Mouse (Mus musculus) heart, embryonic 15.5 days (tissue): Measurements from ENCODE around the gene Nr4a3. TPM values are rescaled to one million over a fixed set of nuclear protein-coding genes. Genes with fewer than 3 reads are reported as not detected.

Source experiments
- ATAC-seq: fragments of 200-750 bp; cut with Nextera tagmentation; replicated peaks from 2 replicates; pipeline ENCODE4 v1.8.0; 2017; ENCODE audit warnings: low read depth, moderate TSS enrichment; ENCODE audit not compliant: insufficient number of reproducible peaks, insufficient read depth, low FRiP score
- H3K27ac ChIP-seq: fragments of 300-500 bp; sonication (generic); 2 replicates; pipeline ENCODE4 v1.5.1; 2015; ENCODE audit warnings: mild to moderate bottlenecking, inconsistent platforms
- H3K27me3 ChIP-seq: fragments of 300-500 bp; sonication (generic); 2 replicates; pipeline ENCODE4 v1.6.1; 2015; ENCODE audit warnings: inconsistent platforms
- H3K36me3 ChIP-seq: fragments of 300-500 bp; sonication (generic); 2 replicates; pipeline ENCODE4 v1.6.1; 2015; ENCODE audit warnings: mild to moderate bottlenecking, inconsistent platforms
- H3K4me1 ChIP-seq: fragments of 300-500 bp; sonication (generic); replicated peaks from 2 replicates; pipeline ENCODE4 v1.6.1; 2015; ENCODE audit warnings: inconsistent platforms
- H3K4me2 ChIP-seq: fragments of 300-500 bp; sonication (generic); 2 replicates; pipeline ENCODE4 v1.6.1; 2015; ENCODE audit warnings: inconsistent platforms, mild to moderate bottlenecking, moderate library complexity
- H3K4me3 ChIP-seq: fragments of 300-500 bp; sonication (generic); 2 replicates; pipeline ENCODE4 v1.5.1; 2015; ENCODE audit warnings: mild to moderate bottlenecking, inconsistent platforms
- H3K9ac ChIP-seq: fragments of 300-500 bp; sonication (generic); 2 replicates; pipeline ENCODE4 v1.6.1; 2015; ENCODE audit warnings: mild to moderate bottlenecking, inconsistent platforms
- H3K9me3 ChIP-seq: fragments of 300-500 bp; sonication (generic); replicated peaks from 2 replicates; pipeline ENCODE4 v1.6.1; 2016; ENCODE audit warnings: inconsistent platforms
- WGBS: fragments of 180-500 bp; shearing (Covaris S2); methylation state at CpG from one replicate; pipeline ENCODE4 v1.1.7; 2015; ENCODE audit warnings: mixed read lengths; 5-methylcytosine and 5-hydroxymethylcytosine counted together
- polyA plus RNA-seq: library from polyadenylated mRNA; unstranded; fragments of >200 nt; fragmentation: Nextera tagmentation; extraction: Ambion mirVana; gene quantifications from 2 replicates; pipeline ENCODE4 v1.2.1, GENCODE M21; 2015

The Nr4a3 gene
- polyA plus RNA-seq, 1 experiment from 2014 or later, result 0.20 TPM

DNA sequence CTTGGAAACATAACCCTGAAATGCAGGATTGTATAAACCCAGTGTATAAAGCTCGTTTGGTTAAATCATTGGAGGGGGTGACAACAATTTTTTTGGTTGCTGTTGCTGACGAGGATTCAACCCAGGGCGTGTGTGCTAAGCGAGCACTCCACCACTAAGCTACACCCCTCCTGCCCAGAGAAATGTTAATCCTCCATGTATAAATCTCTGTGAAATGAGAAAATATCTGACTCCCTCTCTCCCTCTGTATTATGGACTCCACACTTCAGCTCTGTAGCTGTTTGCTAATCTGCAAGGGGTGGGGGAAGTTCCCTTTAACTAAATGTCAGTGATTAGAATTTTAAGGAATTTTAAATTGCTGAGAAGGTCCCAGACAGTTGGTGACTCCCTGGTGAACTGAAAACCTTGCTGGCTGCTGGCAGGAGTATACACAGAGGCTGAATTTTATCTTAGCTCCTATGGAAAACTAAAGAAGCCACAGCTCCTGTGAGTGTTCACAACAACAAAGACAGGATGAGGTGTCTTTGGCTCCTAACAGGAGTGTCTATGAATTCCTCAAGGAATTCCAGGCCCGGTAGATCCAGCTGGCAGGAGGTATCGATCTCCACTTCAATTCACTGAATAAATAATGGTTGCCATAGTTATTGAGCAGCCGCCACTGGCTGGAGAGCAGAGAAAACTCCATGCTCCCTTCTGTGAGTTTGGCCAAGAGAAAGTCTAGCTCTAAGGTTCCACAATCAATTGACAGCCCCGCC is 34.5 kb downstream of the Nr4a3 start:
- no peak overlapping the region for H3K9ac ChIP-seq
- H3K27me3 ChIP-seq, result no peaks in the 10 kb centered on the region
- ATAC-seq, result no peak
- no peak overlapping the region for H3K27ac ChIP-seq
- no peaks in the 10 kb centered on the region for H3K9me3 ChIP-seq
- peaks cover 15% of the 10 kb centered on the region; the same call in 1 of the 2 replicates for H3K4me1 ChIP-seq
- WGBS, result 58% methylated on average over 8 of the region's 8 CpGs
- no peak overlapping the region for H3K4me2 ChIP-seq
- no peaks in the 10 kb centered on the region for H3K36me3 ChIP-seq
- no peak overlapping the region for H3K4me3 ChIP-seq

DNA sequence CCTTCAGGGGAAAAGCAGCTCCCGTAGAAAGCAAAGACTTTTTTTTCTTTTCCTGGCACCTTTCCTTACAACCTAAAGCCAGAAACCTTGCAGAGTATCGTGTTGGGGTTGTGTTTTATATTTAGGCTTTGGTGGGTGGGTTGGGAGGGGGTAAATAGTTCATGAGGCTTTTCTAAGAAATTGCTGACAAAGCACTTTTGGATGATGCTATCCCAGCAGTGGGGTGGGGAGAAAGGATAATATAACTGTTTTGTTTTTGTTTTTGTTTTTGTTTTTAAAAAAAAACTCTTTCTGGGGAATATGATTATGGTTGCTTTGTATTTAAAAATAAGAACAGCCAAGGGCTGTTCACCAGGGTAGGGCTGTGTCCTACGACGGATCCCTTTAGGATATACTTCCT is 38.5 kb downstream of the Nr4a3 start:
- Histone ChIP-seq H3K9me3 (no peaks in the 10 kb centered on the region), H3K4me2 (no peak overlapping the region), H3K4me3 (no peak overlapping the region), H3K36me3 (no peaks in the 10 kb centered on the region), H3K4me1 (no peaks in the 10 kb centered on the region), H3K27me3 (no peaks in the 10 kb centered on the region), H3K9ac (no peak overlapping the region), H3K27ac (no peak overlapping the region)
- WGBS, result 81% methylated on average over 4 of the region's 4 CpGs
- no peak for ATAC-seq

DNA sequence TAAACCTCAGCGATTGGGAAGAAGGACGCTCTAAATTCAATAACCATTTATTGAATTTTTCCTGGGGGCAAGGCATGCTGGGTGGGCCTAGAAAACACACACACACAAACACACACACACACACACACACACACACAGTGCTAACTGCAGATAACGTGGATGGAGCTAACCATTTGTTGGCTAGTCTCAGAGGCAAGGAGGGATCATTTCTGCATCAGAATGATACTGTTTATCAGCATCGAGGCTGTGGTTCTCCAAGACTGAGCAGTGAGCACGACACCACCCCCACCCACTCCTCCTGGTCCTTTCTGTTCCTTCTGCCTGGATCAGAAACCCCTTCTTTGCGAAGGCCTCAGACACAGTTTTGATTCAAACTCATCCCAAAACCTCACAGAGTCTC is 41.7 kb downstream of the Nr4a3 start:
- no peaks in the 10 kb centered on the region for H3K36me3 ChIP-seq
- no peaks in the 10 kb centered on the region for H3K4me1 ChIP-seq
- no peak overlapping the region for H3K9ac ChIP-seq
- H3K4me2 ChIP-seq, result no peak overlapping the region
- 61% methylated on average over 6 of the region's 6 CpGs for WGBS
- no peak overlapping the region for H3K27ac ChIP-seq
- no peaks in the 10 kb centered on the region for H3K27me3 ChIP-seq
- no peak overlapping the region for H3K4me3 ChIP-seq
- no peaks in the 10 kb centered on the region for H3K9me3 ChIP-seq
- no peak for ATAC-seq

DNA sequence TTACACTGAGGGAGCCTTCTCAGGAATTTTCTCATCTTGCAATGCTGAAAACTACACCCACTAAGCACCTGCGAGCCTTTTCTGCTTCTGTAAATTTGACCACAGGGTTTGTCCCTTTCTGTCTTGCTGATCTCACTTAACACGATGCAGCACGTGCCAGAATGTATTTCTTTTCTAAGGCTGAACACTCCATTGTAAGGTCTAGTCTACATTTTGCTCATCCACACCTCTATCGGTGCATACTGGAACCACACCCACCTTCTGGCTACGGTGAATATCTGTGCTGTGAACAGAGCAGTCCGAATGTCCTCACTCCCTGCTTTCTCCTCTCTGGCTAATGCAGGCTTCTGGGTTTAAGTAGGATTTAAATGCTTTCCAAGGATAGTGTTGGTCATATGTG is 42.5 kb downstream of the Nr4a3 start:
- no peaks in the 10 kb centered on the region for H3K4me1 ChIP-seq
- no peak overlapping the region for H3K4me3 ChIP-seq
- ATAC-seq, result no peak
- no peak overlapping the region for H3K27ac ChIP-seq
- no peaks in the 10 kb centered on the region for H3K9me3 ChIP-seq
- no peaks in the 10 kb centered on the region for H3K27me3 ChIP-seq
- no peak overlapping the region for H3K9ac ChIP-seq
- 79% methylated on average over 6 of the region's 6 CpGs for WGBS
- H3K36me3 ChIP-seq, result no peaks in the 10 kb centered on the region
- H3K4me2 ChIP-seq, result no peak overlapping the region

DNA sequence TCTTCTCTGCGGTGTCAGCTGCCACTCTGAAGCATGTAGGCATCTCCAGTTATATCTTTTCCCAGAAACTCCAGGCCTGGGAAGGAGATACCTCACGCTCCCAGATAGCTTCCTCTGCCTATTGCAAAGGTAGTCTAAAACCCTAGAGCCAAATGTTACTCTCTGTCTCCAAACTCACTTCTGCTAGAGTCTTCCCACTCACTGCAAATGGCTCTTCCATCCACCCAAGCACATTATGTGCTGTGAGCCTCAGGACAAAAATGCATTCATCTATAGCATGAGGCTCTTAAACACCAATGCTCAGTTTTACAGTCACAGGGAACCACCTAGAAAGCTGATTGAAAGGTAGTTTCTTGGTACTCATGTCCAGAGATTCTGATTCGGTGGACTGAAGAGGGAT is 48.3 kb downstream of the Nr4a3 start:
- no peak overlapping the region for H3K4me3 ChIP-seq
- no peaks in the 10 kb centered on the region for H3K36me3 ChIP-seq
- ATAC-seq, result no peak
- H3K9me3 ChIP-seq, result no peaks in the 10 kb centered on the region
- H3K27me3 ChIP-seq, result no peaks in the 10 kb centered on the region
- 72% methylated on average over 3 of the region's 3 CpGs for WGBS
- H3K27ac ChIP-seq, result no peak overlapping the region
- no peak overlapping the region for H3K9ac ChIP-seq
- no peaks in the 10 kb centered on the region for H3K4me1 ChIP-seq
- no peak overlapping the region for H3K4me2 ChIP-seq

DNA sequence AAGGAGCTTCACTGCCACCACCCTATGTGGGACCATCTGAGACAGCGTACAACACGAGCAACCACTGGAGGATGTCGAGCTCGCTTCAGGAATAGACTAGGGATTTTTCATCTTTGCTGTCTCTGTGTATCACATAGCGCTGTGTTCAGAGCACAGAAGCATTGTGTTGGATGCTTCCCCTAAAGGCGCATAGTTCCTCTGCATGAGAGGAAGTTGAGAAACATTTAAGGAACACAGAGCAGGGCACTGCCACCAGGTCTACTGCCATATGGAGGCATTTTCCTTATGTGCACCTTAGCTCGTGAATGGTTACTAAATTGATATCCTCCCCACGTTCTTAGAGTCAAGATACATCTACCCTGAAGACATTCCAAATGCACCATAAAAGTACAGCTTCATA is 55.3 kb downstream of the Nr4a3 start:
- no peak overlapping the region for H3K9ac ChIP-seq
- H3K36me3 ChIP-seq, result no peaks in the 10 kb centered on the region
- no peak for ATAC-seq
- H3K4me1 ChIP-seq, result no peaks in the 10 kb centered on the region
- H3K4me2 ChIP-seq, result no peak overlapping the region
- no peak overlapping the region for H3K4me3 ChIP-seq
- H3K27me3 ChIP-seq, result no peaks in the 10 kb centered on the region
- 72% methylated on average over 8 of the region's 8 CpGs for WGBS
- no peak overlapping the region for H3K27ac ChIP-seq
- no peaks in the 10 kb centered on the region for H3K9me3 ChIP-seq

DNA sequence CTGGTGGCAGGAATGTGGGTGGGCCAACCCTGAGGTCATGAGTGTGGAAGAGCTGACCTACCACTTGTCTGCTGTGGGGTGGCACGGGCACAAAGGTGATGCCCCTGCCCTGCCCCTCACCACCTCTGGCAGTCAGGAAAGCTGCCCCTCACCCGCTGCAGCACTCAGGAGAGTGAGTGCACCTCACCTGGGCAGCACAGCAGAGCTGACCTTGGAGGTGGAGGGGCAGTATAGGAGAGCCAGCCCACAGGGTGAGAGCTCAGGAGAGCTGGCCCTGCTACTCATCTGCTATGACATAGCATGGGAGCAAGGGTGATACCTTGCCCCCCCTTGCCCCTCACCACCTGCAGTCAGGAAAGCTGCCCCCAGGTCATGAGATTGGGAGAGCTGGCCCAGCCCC is 57.0 kb downstream of the Nr4a3 start:
- Histone ChIP-seq H3K36me3 (no peaks in the 10 kb centered on the region), H3K4me1 (no peaks in the 10 kb centered on the region), H3K9ac (no peak overlapping the region), H3K9me3 (no peaks in the 10 kb centered on the region), H3K4me2 (no peak overlapping the region), H3K27ac (no peak overlapping the region), H3K27me3 (no peaks in the 10 kb centered on the region), H3K4me3 (no peak overlapping the region)
- 0 out of 2 replicates have a peak, but pooled peaks have one; percentile 31 for ATAC-seq
- 72% methylated on average over 2 of the region's 2 CpGs for WGBS

DNA sequence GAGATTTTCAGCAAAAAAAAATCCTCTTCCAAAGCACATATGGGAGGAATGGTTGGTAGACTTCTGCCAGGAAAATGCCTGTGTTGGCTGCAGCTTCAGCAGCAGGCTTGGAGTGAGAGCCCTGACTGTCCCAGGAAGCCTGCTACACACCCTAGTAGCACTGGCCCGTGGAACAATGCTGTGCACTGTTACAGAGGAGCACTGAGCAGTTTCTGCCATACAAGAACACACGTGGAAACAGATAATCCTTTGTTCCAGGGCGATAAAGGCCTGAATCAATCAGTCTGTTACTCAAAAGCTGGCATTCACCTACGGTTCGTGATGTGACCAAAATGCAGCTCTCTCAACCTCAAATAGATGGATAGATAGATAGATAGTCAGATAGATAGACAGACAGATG is 60.4 kb downstream of the Nr4a3 start:
- Histone ChIP-seq H3K9me3 (no peaks in the 10 kb centered on the region), H3K36me3 (no peaks in the 10 kb centered on the region), H3K27ac (no peak overlapping the region), H3K27me3 (no peaks in the 10 kb centered on the region), H3K4me1 (no peaks in the 10 kb centered on the region), H3K4me3 (no peak overlapping the region), H3K9ac (no peak overlapping the region), H3K4me2 (no peak overlapping the region)
- 67% methylated on average over 5 of the region's 5 CpGs for WGBS
- ATAC-seq, result no peak

DNA sequence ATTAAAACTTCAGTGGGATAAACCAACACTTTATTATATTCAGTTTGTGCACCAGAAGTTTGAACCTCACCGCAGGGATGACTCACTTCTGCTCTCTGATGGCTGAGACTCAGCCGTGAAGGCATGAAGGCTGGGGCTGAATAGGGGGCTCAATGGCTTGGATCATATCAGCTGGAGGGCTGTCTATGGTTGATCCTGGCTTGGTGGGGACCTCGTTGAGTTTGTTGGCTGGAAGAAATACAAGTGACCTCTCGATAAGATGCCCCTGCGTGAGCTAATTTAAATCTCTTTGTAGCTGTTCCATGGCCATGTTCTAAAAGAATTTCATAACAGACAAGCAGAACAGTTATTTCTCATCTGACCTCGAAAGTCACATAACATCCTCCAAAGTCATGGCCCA is 62.1 kb downstream of the Nr4a3 start:
- H3K9ac ChIP-seq, result no peak overlapping the region
- 81% methylated on average over 6 of the region's 6 CpGs for WGBS
- no peaks in the 10 kb centered on the region for H3K27me3 ChIP-seq
- no peaks in the 10 kb centered on the region for H3K36me3 ChIP-seq
- no peak overlapping the region for H3K27ac ChIP-seq
- H3K9me3 ChIP-seq, result no peaks in the 10 kb centered on the region
- H3K4me3 ChIP-seq, result no peak overlapping the region
- no peak overlapping the region for H3K4me2 ChIP-seq
- no peak for ATAC-seq
- H3K4me1 ChIP-seq, result no peaks in the 10 kb centered on the region

DNA sequence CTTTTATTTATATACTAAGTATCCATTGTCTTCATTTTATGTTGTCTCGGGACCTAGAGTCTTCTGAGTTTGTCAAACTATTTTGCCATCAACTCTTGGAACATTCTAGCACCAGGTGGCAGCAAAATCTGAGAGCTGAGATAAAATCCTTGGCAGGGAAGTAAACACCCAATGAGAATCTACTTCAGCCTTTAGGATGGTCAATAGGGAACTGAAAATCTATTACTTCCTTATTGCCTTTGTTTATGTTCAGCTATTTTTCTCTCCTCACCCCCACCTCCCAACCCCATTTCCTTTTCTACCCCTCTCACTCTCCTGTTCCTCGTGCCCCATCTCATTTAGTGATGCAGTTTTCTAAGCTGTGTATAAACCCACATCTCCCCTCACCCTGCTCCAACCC is 63.6 kb downstream of the Nr4a3 start:
- no peaks in the 10 kb centered on the region for H3K9me3 ChIP-seq
- no peaks in the 10 kb centered on the region for H3K36me3 ChIP-seq

DNA sequence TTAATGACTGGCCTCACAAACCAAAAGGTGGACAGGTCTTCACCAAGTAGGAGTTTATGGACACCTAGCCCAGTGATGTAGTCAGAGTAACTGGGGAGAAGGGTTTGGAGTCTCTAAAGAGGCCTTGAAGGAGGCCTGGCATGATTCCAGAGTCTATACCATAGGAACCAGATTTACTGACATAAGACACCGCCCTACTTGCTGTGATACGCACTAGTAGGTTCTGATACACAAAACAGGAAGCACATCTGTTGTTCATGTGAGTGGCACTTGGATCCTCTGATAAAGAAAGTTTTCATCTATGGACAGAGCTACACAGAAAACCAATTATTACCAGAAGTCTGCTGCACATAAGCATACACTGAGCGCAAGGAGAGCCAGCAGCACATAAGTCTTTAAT is 65.4 kb downstream of the Nr4a3 start:
- H3K4me3 ChIP-seq, result no peak overlapping the region
- WGBS, result 83% methylated on average over 3 of the region's 3 CpGs
- no peak overlapping the region for H3K27ac ChIP-seq
- H3K36me3 ChIP-seq, result no peaks in the 10 kb centered on the region
- H3K4me2 ChIP-seq, result no peak overlapping the region
- no peaks in the 10 kb centered on the region for H3K4me1 ChIP-seq
- H3K27me3 ChIP-seq, result no peaks in the 10 kb centered on the region
- no peak for ATAC-seq
- H3K9ac ChIP-seq, result no peak overlapping the region
- no peaks in the 10 kb centered on the region for H3K9me3 ChIP-seq

More for the DNA sequence above, 63.6 kb downstream of the Nr4a3 start:
- 64% methylated on average over 2 of the region's 2 CpGs for WGBS
- no peak overlapping the region for H3K27ac ChIP-seq
- no peaks in the 10 kb centered on the region for H3K27me3 ChIP-seq
- no peak for ATAC-seq
- H3K9ac ChIP-seq, result no peak overlapping the region
- H3K4me2 ChIP-seq, result no peak overlapping the region
- no peak overlapping the region for H3K4me3 ChIP-seq
- H3K4me1 ChIP-seq, result no peaks in the 10 kb centered on the region

DNA sequence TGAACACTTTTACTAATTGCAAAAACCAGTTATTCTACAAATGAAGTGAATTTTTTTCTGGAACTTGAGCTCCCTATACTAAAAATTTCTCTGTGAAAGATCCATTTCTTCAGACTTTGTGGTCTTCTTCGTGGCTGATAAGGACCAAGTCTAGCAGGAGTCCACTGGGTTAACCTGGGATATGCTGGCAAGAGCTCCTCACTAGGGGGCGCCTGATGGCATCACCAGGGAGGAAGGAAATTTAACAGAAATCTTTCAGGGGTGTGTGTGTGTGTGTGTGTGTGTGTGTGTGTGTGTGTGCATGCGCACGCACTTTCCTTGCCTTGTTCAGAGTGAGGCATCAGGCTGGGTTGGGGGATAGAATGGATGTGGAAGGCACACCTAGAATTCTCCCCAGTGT is 71.2 kb downstream of the Nr4a3 start:
- H3K27ac ChIP-seq, result no peak overlapping the region
- no peak for ATAC-seq
- no peak overlapping the region for H3K4me2 ChIP-seq
- H3K4me1 ChIP-seq, result no peaks in the 10 kb centered on the region
- no peaks in the 10 kb centered on the region for H3K36me3 ChIP-seq
- H3K9me3 ChIP-seq, result no peaks in the 10 kb centered on the region
- H3K4me3 ChIP-seq, result no peak overlapping the region
- H3K9ac ChIP-seq, result no peak overlapping the region
- 58% methylated on average over 4 of the region's 4 CpGs for WGBS
- no peaks in the 10 kb centered on the region; the same call in 1 of the 2 replicates for H3K27me3 ChIP-seq
